Mouse (Mus musculus): Measurements from ENCODE around the gene 4921504E06Rik. TPM values are rescaled to one million over a fixed set of nuclear protein-coding genes. Genes with fewer than 3 reads are reported as not detected.

4921504E06Rik gene
- not detected in 2 replicates for polyA plus RNA-seq (2014; fragmentation: Nextera tagmentation; extraction: Ambion mirVana)

- peak within 1 kb of the TSS; percentile 31 for H3K4me3 ChIP-seq (ENCODE audit: low read depth, low read length)
- H3K27ac ChIP-seq (ENCODE audit: low read depth, low read length): peak within 1 kb of the TSS; percentile 40; the same call in 1 of the 2 replicates
- no peaks in the 10 kb centered on the region for H3K36me3 ChIP-seq (ENCODE audit: control insufficient read depth, insufficient read depth, low read length)
- peaks cover 6% of the 10 kb centered on the region; the same call in 1 of the 2 replicates for H3K4me1 ChIP-seq (ENCODE audit: control insufficient read depth, insufficient read depth, low read length)
- H3K9me3 ChIP-seq (ENCODE audit: control insufficient read depth, low read length): no peaks in the 10 kb centered on the region
- H3K4me2 ChIP-seq (ENCODE audit: low read depth, low read length): peak within 1 kb of the TSS; percentile 66
- no peaks in the 10 kb centered on the region for H3K27me3 ChIP-seq (ENCODE audit: control insufficient read depth, insufficient read depth, low read length)
- ATAC-seq (ENCODE audit: low read depth): peak; percentile 94
- peak within 1 kb of the TSS; percentile 17 for H3K9ac ChIP-seq (replicated peaks; ENCODE audit: low read depth, low read length)
- under 1% methylated on average over 23 of the region's 27 CpGs for WGBS
Observed at GRCm38 (mm10) chr2:19553821-19554592, at the start of gene 4921504E06Rik. Gene 4921504E06Rik, minus strand, starts transcription at chr2:19553914.

- WGBS: 89% methylated on average over 3 of the region's 3 CpGs
- no peak overlapping the region for H3K9ac ChIP-seq (replicated peaks; ENCODE audit: low read depth, low read length)
- no peaks in the 10 kb centered on the region for H3K36me3 ChIP-seq (ENCODE audit: control insufficient read depth, insufficient read depth, low read length)
- no peaks in the 10 kb centered on the region for H3K9me3 ChIP-seq (ENCODE audit: control insufficient read depth, low read length)
- H3K27ac ChIP-seq (ENCODE audit: low read depth, low read length): no peak overlapping the region
- no peak for ATAC-seq (ENCODE audit: low read depth)
- no peaks in the 10 kb centered on the region for H3K4me1 ChIP-seq (ENCODE audit: control insufficient read depth, insufficient read depth, low read length)
- no peak overlapping the region for H3K4me3 ChIP-seq (ENCODE audit: low read depth, low read length)
- no peak overlapping the region for H3K4me2 ChIP-seq (ENCODE audit: low read depth, low read length)
- H3K27me3 ChIP-seq (ENCODE audit: control insufficient read depth, insufficient read depth, low read length): no peaks in the 10 kb centered on the region
Observed at GRCm38 (mm10) chr2:19601386-19601925, 47.7 kb upstream of the 4921504E06Rik start.

- Histone ChIP-seq H3K4me3 (ENCODE audit: low read depth, low read length) (no peak overlapping the region), H3K4me1 (ENCODE audit: control insufficient read depth, insufficient read depth, low read length) (no peaks in the 10 kb centered on the region), H3K27me3 (ENCODE audit: control insufficient read depth, insufficient read depth, low read length) (no peaks in the 10 kb centered on the region), H3K36me3 (ENCODE audit: control insufficient read depth, insufficient read depth, low read length) (no peaks in the 10 kb centered on the region), H3K27ac (ENCODE audit: low read depth, low read length) (no peak overlapping the region), H3K9ac (replicated peaks; ENCODE audit: low read depth, low read length) (no peak overlapping the region), H3K4me2 (ENCODE audit: low read depth, low read length) (no peak overlapping the region), H3K9me3 (ENCODE audit: control insufficient read depth, low read length) (no peaks in the 10 kb centered on the region)
- no peak for ATAC-seq (ENCODE audit: low read depth)
- WGBS: 92% methylated on average over 5 of the region's 5 CpGs
Observed at GRCm38 (mm10) chr2:19600860-19601259, 47.1 kb upstream of the 4921504E06Rik start.

- H3K4me2 ChIP-seq (ENCODE audit: low read depth, low read length): no peak overlapping the region
Observed at GRCm38 (mm10) chr2:19599801-19600200, 46.1 kb upstream of the 4921504E06Rik start.

GRCm38 (mm10) chr2:19596988-19597387, 43.3 kb upstream of the 4921504E06Rik start:
- Histone ChIP-seq H3K4me2 (ENCODE audit: low read depth, low read length) (no peak overlapping the region), H3K9me3 (ENCODE audit: control insufficient read depth, low read length) (no peaks in the 10 kb centered on the region), H3K36me3 (ENCODE audit: control insufficient read depth, insufficient read depth, low read length) (no peaks in the 10 kb centered on the region), H3K27ac (ENCODE audit: low read depth, low read length) (no peak overlapping the region), H3K4me1 (ENCODE audit: control insufficient read depth, insufficient read depth, low read length) (no peaks in the 10 kb centered on the region), H3K27me3 (ENCODE audit: control insufficient read depth, insufficient read depth, low read length) (no peaks in the 10 kb centered on the region), H3K9ac (replicated peaks; ENCODE audit: low read depth, low read length) (no peak overlapping the region), H3K4me3 (ENCODE audit: low read depth, low read length) (no peak overlapping the region)
- no peak for ATAC-seq (ENCODE audit: low read depth)

More at GRCm38 (mm10) chr2:19599801-19600200, 46.1 kb upstream of the 4921504E06Rik start:
- H3K27me3 ChIP-seq (ENCODE audit: control insufficient read depth, insufficient read depth, low read length): no peaks in the 10 kb centered on the region
- no peaks in the 10 kb centered on the region for H3K36me3 ChIP-seq (ENCODE audit: control insufficient read depth, insufficient read depth, low read length)
- no peaks in the 10 kb centered on the region for H3K9me3 ChIP-seq (ENCODE audit: control insufficient read depth, low read length)
- 89% methylated on average over 5 of the region's 5 CpGs for WGBS
- H3K4me1 ChIP-seq (ENCODE audit: control insufficient read depth, insufficient read depth, low read length): no peaks in the 10 kb centered on the region
- H3K27ac ChIP-seq (ENCODE audit: low read depth, low read length): no peak overlapping the region
- no peak for ATAC-seq (ENCODE audit: low read depth)
- no peak overlapping the region for H3K4me3 ChIP-seq (ENCODE audit: low read depth, low read length)
- H3K9ac ChIP-seq (replicated peaks; ENCODE audit: low read depth, low read length): no peak overlapping the region

GRCm38 (mm10) chr2:19596426-19596825, 42.7 kb upstream of the 4921504E06Rik start:
- H3K4me1 ChIP-seq (ENCODE audit: control insufficient read depth, insufficient read depth, low read length): no peaks in the 10 kb centered on the region
- no peak for ATAC-seq (ENCODE audit: low read depth)
- no peak overlapping the region for H3K4me3 ChIP-seq (ENCODE audit: low read depth, low read length)
- H3K9ac ChIP-seq (replicated peaks; ENCODE audit: low read depth, low read length): no peak overlapping the region
- H3K36me3 ChIP-seq (ENCODE audit: control insufficient read depth, insufficient read depth, low read length): no peaks in the 10 kb centered on the region
- no peaks in the 10 kb centered on the region for H3K9me3 ChIP-seq (ENCODE audit: control insufficient read depth, low read length)
- no peaks in the 10 kb centered on the region for H3K27me3 ChIP-seq (ENCODE audit: control insufficient read depth, insufficient read depth, low read length)
- H3K4me2 ChIP-seq (ENCODE audit: low read depth, low read length): no peak overlapping the region
- no peak overlapping the region for H3K27ac ChIP-seq (ENCODE audit: low read depth, low read length)
- 68% methylated on average over 2 of the region's 2 CpGs for WGBS

- Histone ChIP-seq H3K9ac (replicated peaks; ENCODE audit: low read depth, low read length) (no peak overlapping the region), H3K27ac (ENCODE audit: low read depth, low read length) (no peak overlapping the region), H3K4me3 (ENCODE audit: low read depth, low read length) (no peak overlapping the region), H3K4me1 (ENCODE audit: control insufficient read depth, insufficient read depth, low read length) (no peaks in the 10 kb centered on the region), H3K9me3 (ENCODE audit: control insufficient read depth, low read length) (no peaks in the 10 kb centered on the region), H3K36me3 (ENCODE audit: control insufficient read depth, insufficient read depth, low read length) (no peaks in the 10 kb centered on the region), H3K27me3 (ENCODE audit: control insufficient read depth, insufficient read depth, low read length) (no peaks in the 10 kb centered on the region), H3K4me2 (ENCODE audit: low read depth, low read length) (no peak overlapping the region)
- 74% methylated on average over 7 of the region's 7 CpGs for WGBS
- ATAC-seq (ENCODE audit: low read depth): no peak
Observed at GRCm38 (mm10) chr2:19594856-19595255, 41.1 kb upstream of the 4921504E06Rik start.

GRCm38 (mm10) chr2:19579846-19580245, 26.1 kb upstream of the 4921504E06Rik start:
- no peak overlapping the region for H3K27ac ChIP-seq (ENCODE audit: low read depth, low read length)
- ATAC-seq (ENCODE audit: low read depth): no peak
- H3K36me3 ChIP-seq (ENCODE audit: control insufficient read depth, insufficient read depth, low read length): no peaks in the 10 kb centered on the region
- no peak overlapping the region for H3K4me2 ChIP-seq (ENCODE audit: low read depth, low read length)
- H3K4me3 ChIP-seq (ENCODE audit: low read depth, low read length): no peak overlapping the region
- no peaks in the 10 kb centered on the region for H3K27me3 ChIP-seq (ENCODE audit: control insufficient read depth, insufficient read depth, low read length)
- no peak overlapping the region for H3K9ac ChIP-seq (replicated peaks; ENCODE audit: low read depth, low read length)
- 86% methylated on average over 3 of the region's 3 CpGs for WGBS
- H3K4me1 ChIP-seq (ENCODE audit: control insufficient read depth, insufficient read depth, low read length): no peaks in the 10 kb centered on the region
- H3K9me3 ChIP-seq (ENCODE audit: control insufficient read depth, low read length): no peaks in the 10 kb centered on the region

GRCm38 (mm10) chr2:19579180-19579579, 25.5 kb upstream of the 4921504E06Rik start:
- Histone ChIP-seq H3K4me3 (ENCODE audit: low read depth, low read length) (no peak overlapping the region), H3K4me1 (ENCODE audit: control insufficient read depth, insufficient read depth, low read length) (no peaks in the 10 kb centered on the region), H3K4me2 (ENCODE audit: low read depth, low read length) (no peak overlapping the region), H3K27ac (ENCODE audit: low read depth, low read length) (no peak overlapping the region), H3K27me3 (ENCODE audit: control insufficient read depth, insufficient read depth, low read length) (no peaks in the 10 kb centered on the region), H3K9me3 (ENCODE audit: control insufficient read depth, low read length) (no peaks in the 10 kb centered on the region), H3K9ac (replicated peaks; ENCODE audit: low read depth, low read length) (no peak overlapping the region), H3K36me3 (ENCODE audit: control insufficient read depth, insufficient read depth, low read length) (no peaks in the 10 kb centered on the region)
- no peak for ATAC-seq (ENCODE audit: low read depth)
- WGBS: 44% methylated on average over 6 of the region's 6 CpGs
